Mouse (Mus musculus) heart, embryonic 16.5 days (tissue): ENCODE data around the gene Ttc16. TPM values are rescaled to one million over a fixed set of nuclear protein-coding genes. Genes with fewer than 3 reads are reported as not detected.

Source experiments
- ATAC-seq: fragments of 200-750 bp; cut with Nextera tagmentation; replicated peaks from 2 replicates; pipeline ENCODE4 v1.8.0; 2017; ENCODE audit warnings: moderate number of reproducible peaks; ENCODE audit not compliant: insufficient read depth, low FRiP score; ENCODE audit errors: extremely low read depth
- H3K27ac ChIP-seq: fragments of 300-500 bp; sonication (generic); 2 replicates; pipeline ENCODE4 v1.5.1; 2014; ENCODE audit warnings: mild to moderate bottlenecking, low read length, control low read depth, moderate library complexity
- H3K27me3 ChIP-seq: fragments of 300-500 bp; sonication (generic); 2 replicates; pipeline ENCODE4 v1.6.1; 2014; ENCODE audit warnings: low read length, mixed read lengths; ENCODE audit not compliant: control insufficient read depth, insufficient read depth
- H3K36me3 ChIP-seq: fragments of 300-500 bp; sonication (generic); 2 replicates; pipeline ENCODE4 v1.6.1; 2014; ENCODE audit not compliant: control insufficient read depth, insufficient read depth
- H3K4me1 ChIP-seq: fragments of 300-500 bp; sonication (generic); 2 replicates; pipeline ENCODE4 v1.6.1; 2014; ENCODE audit warnings: low read length, mixed read lengths; ENCODE audit not compliant: control insufficient read depth, insufficient read depth
- H3K4me2 ChIP-seq: fragments of 300-500 bp; sonication (generic); 2 replicates; pipeline ENCODE4 v1.6.1; 2014; ENCODE audit warnings: low read depth, mild to moderate bottlenecking, control low read depth, low read length
- H3K4me3 ChIP-seq: fragments of 300-500 bp; sonication (generic); 2 replicates; pipeline ENCODE4 v1.5.1; 2014; ENCODE audit warnings: mild to moderate bottlenecking, control low read depth, low read length
- H3K9ac ChIP-seq: fragments of 300-500 bp; sonication (generic); 2 replicates; pipeline ENCODE4 v1.6.1; 2014; ENCODE audit warnings: low read length, control low read depth
- H3K9me3 ChIP-seq: fragments of 300-500 bp; sonication (generic); replicated peaks from 2 replicates; pipeline ENCODE4 v1.6.1; 2016; ENCODE audit warnings: low read length; ENCODE audit not compliant: control insufficient read depth
- WGBS: fragments of 180-500 bp; shearing (Covaris S2); extraction: QIAGEN DNeasy Blood & Tissue Kit; methylation state at CpG from one replicate; pipeline ENCODE4 v1.1.7; 2014; 5-methylcytosine and 5-hydroxymethylcytosine counted together
- polyA plus RNA-seq: library from polyadenylated mRNA; unstranded; fragments of >200 nt; fragmentation: Nextera tagmentation; extraction: Ambion mirVana; gene quantifications from 2 replicates; pipeline ENCODE4 v1.2.1, GENCODE M21; 2015

Ttc16 gene
- polyA plus RNA-seq, 1 experiment from 2014 or later: 0.43 TPM

- 50% methylated on average over 2 of the region's 2 CpGs for WGBS
- no peak overlapping the region for H3K4me2 ChIP-seq
These were observed 13.1 kb upstream of the Ttc16 start for GRCm38 (mm10) chr2:32788581-32788980.

GRCm38 (mm10) chr2:32787176-32787575, 11.7 kb upstream of the Ttc16 start:
- H3K27me3 ChIP-seq: no peaks in the 10 kb centered on the region
- H3K27ac ChIP-seq: no peak overlapping the region
- H3K4me2 ChIP-seq: no peak overlapping the region
- no peaks in the 10 kb centered on the region for H3K9me3 ChIP-seq
- H3K9ac ChIP-seq: no peak overlapping the region
- peaks cover 10% of the 10 kb centered on the region for H3K4me1 ChIP-seq
- ATAC-seq: no peak
- H3K36me3 ChIP-seq: no peaks in the 10 kb centered on the region
- H3K4me3 ChIP-seq: no peak overlapping the region
- WGBS: 60% methylated on average over 6 of the region's 6 CpGs

More at GRCm38 (mm10) chr2:32788581-32788980, 13.1 kb upstream of the Ttc16 start:
- no peak overlapping the region for H3K27ac ChIP-seq
- no peak overlapping the region for H3K9ac ChIP-seq
- no peaks in the 10 kb centered on the region for H3K36me3 ChIP-seq
- no peak for ATAC-seq
- no peaks in the 10 kb centered on the region for H3K27me3 ChIP-seq
- H3K4me1 ChIP-seq: peaks cover 10% of the 10 kb centered on the region
- no peak overlapping the region for H3K4me3 ChIP-seq
- H3K9me3 ChIP-seq: no peaks in the 10 kb centered on the region

- no peak within 1 kb of the TSS for H3K4me2 ChIP-seq
- H3K9ac ChIP-seq: no peak within 1 kb of the TSS
- peaks cover 5% of the 10 kb centered on the region for H3K4me1 ChIP-seq
- no peak within 1 kb of the TSS for H3K4me3 ChIP-seq
- WGBS: 53% methylated on average over 4 of the region's 4 CpGs
- H3K27ac ChIP-seq: no peak within 1 kb of the TSS
- H3K36me3 ChIP-seq: no peaks in the 10 kb centered on the region
- no peaks in the 10 kb centered on the region for H3K9me3 ChIP-seq
- peak; percentile 68 for ATAC-seq
- no peaks in the 10 kb centered on the region for H3K27me3 ChIP-seq
These were observed 8.7 kb upstream of the Ttc16 start, which contains the start of gene Cfap157 for GRCm38 (mm10) chr2:32784048-32784681. TSS of gene Cfap157 (minus strand) at chr2:32784428.

GRCm38 (mm10) chr2:32781710-32782109, 6.3 kb upstream of the Ttc16 start:
- Histone ChIP-seq H3K27me3 (no peaks in the 10 kb centered on the region), H3K36me3 (no peaks in the 10 kb centered on the region), H3K9ac (no peak overlapping the region), H3K4me3 (no peak overlapping the region), H3K27ac (no peak overlapping the region), H3K4me1 (peaks cover 5% of the 10 kb centered on the region), H3K4me2 (no peak overlapping the region), H3K9me3 (no peaks in the 10 kb centered on the region)
- 75% methylated on average over 6 of the region's 6 CpGs for WGBS
- ATAC-seq: no peak

GRCm38 (mm10) chr2:32779714-32780113, 4.3 kb upstream of the Ttc16 start:
- H3K36me3 ChIP-seq: no peaks in the 10 kb centered on the region
- WGBS: 88% methylated on average over 6 of the region's 6 CpGs
- H3K27ac ChIP-seq: no peak overlapping the region
- H3K4me1 ChIP-seq: peaks cover 13% of the 10 kb centered on the region
- H3K9ac ChIP-seq: no peak overlapping the region
- no peak for ATAC-seq
- no peaks in the 10 kb centered on the region for H3K27me3 ChIP-seq
- no peak overlapping the region for H3K4me2 ChIP-seq
- no peaks in the 10 kb centered on the region for H3K9me3 ChIP-seq
- H3K4me3 ChIP-seq: no peak overlapping the region

GRCm38 (mm10) chr2:32779131-32779530, 3.7 kb upstream of the Ttc16 start:
- WGBS: 10% methylated on average over 8 of the region's 8 CpGs

GRCm38 (mm10) chr2:32778081-32778480, 2.6 kb upstream of the Ttc16 start:
- Histone ChIP-seq H3K27me3 (no peaks in the 10 kb centered on the region), H3K9me3 (no peaks in the 10 kb centered on the region), H3K4me3 (no peak overlapping the region), H3K36me3 (no peaks in the 10 kb centered on the region), H3K4me2 (no peak overlapping the region), H3K27ac (no peak overlapping the region), H3K4me1 (peaks cover 8% of the 10 kb centered on the region), H3K9ac (no peak overlapping the region)
- 83% methylated on average over 6 of the region's 6 CpGs for WGBS
- no peak for ATAC-seq

More at GRCm38 (mm10) chr2:32779131-32779530, 3.7 kb upstream of the Ttc16 start:
- H3K27me3 ChIP-seq: no peaks in the 10 kb centered on the region
- no peaks in the 10 kb centered on the region for H3K36me3 ChIP-seq
- no peaks in the 10 kb centered on the region for H3K9me3 ChIP-seq
- no peak for ATAC-seq
- H3K27ac ChIP-seq: no peak overlapping the region
- H3K4me1 ChIP-seq: peaks cover 11% of the 10 kb centered on the region
- no peak overlapping the region for H3K4me3 ChIP-seq
- no peak overlapping the region for H3K4me2 ChIP-seq
- H3K9ac ChIP-seq: no peak overlapping the region

- Histone ChIP-seq H3K27ac (no peak overlapping the region), H3K27me3 (no peaks in the 10 kb centered on the region), H3K9ac (peak overlapping the region; percentile 49), H3K4me2 (peak overlapping the region; percentile 76), H3K9me3 (no peaks in the 10 kb centered on the region), H3K36me3 (no peaks in the 10 kb centered on the region), H3K4me1 (peaks cover 8% of the 10 kb centered on the region), H3K4me3 (peak overlapping the region; percentile 58)
- WGBS: 22% methylated on average over 22 of the region's 22 CpGs
- no peak for ATAC-seq
These were observed 759 bp upstream of the Ttc16 start for GRCm38 (mm10) chr2:32776192-32776591.

- Histone ChIP-seq H3K4me2 (no peak overlapping the region), H3K9ac (no peak overlapping the region), H3K27me3 (no peaks in the 10 kb centered on the region), H3K4me1 (peaks cover 8% of the 10 kb centered on the region), H3K4me3 (no peak overlapping the region), H3K36me3 (no peaks in the 10 kb centered on the region), H3K27ac (no peak overlapping the region), H3K9me3 (no peaks in the 10 kb centered on the region)
- WGBS: 77% methylated on average over 8 of the region's 8 CpGs
- no peak for ATAC-seq
These were observed 2.7 kb downstream of the Ttc16 start for GRCm38 (mm10) chr2:32772626-32773279.
